Mouse (Mus musculus) CH12.LX (cell line): ENCODE measurements around the gene Slc26a6.

Experiments
- CTCF ChIP-seq, 2 experiments: IDR thresholded peaks in 1 of 2; conservative IDR thresholded peaks in 1 of 2; 2 replicates each; pipeline ENCODE4 v1.5.1; 2011 to 2012; ENCODE audit warnings: low read depth in 2 of 2, low read length in 2 of 2, improper control_type of control experiment in 1 of 2, inconsistent platforms in 1 of 2, mild to moderate bottlenecking in 1 of 2, moderate library complexity in 1 of 2
- JUND ChIP-seq: conservative IDR thresholded peaks from 2 replicates; pipeline ENCODE4 v1.6.1; 2011; ENCODE audit warnings: low read depth, low read length, improper control_type of control experiment
- MAZ ChIP-seq: IDR thresholded peaks from 2 replicates; pipeline ENCODE4 v1.6.1; 2012; ENCODE audit warnings: low read depth, mild to moderate bottlenecking, inconsistent platforms, low read length, improper control_type of control experiment, moderate library complexity

DNA sequence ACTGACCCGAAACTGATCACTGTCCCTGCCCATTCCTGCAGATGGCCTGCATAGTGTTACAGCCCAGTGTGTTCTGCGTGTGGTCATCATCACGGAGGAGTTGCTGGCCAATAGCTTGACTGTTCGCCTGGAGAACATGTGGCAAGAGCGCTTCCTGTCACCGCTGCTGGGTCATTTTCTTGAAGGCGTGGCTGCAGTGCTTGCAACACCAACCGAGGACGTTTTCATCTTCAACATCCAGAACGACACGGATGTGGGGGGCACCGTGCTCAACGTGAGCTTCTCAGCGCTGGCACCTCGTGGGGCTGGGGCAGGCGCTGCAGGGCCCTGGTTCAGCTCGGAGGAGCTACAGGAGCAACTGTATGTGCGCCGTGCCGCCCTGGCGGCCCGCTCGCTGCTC is 21.4 kb upstream of the Slc26a6 start:
- no peak for TF ChIP-seq CTCF (conservative IDR thresholded peaks at IDR 0.05 in 1 of 2, IDR thresholded peaks at IDR 0.05 in 1 of 2; ENCODE audit: low read depth in 2 of 2, low read length in 2 of 2)
- TF ChIP-seq MAZ: no peak
- no peak for TF ChIP-seq JUND
